Mouse (Mus musculus) small intestine, adult 2 months (tissue): ENCODE measurements around the gene Palm. TPM values are rescaled to one million over a fixed set of nuclear protein-coding genes. Genes with fewer than 3 reads are reported as not detected.

Source experiments
- H3K27ac ChIP-seq: fragments of 200-500 bp; 2 replicates; pipeline ENCODE4 v1.5.1; 2012; ENCODE audit warnings: low read depth, low read length, control low read depth, inconsistent platforms; ENCODE audit not compliant: insufficient read depth
- H3K27me3 ChIP-seq: fragments of 200-500 bp; 2 replicates; pipeline ENCODE4 v1.6.1; 2012; ENCODE audit warnings: mild to moderate bottlenecking, moderate library complexity, low read length, inconsistent platforms; ENCODE audit not compliant: control insufficient read depth, insufficient read depth
- H3K36me3 ChIP-seq: fragments of 200-500 bp; 2 replicates; pipeline ENCODE4 v1.6.1; 2012; ENCODE audit warnings: mild to moderate bottlenecking, low read length, control low read depth, inconsistent platforms; ENCODE audit not compliant: control insufficient read depth, insufficient read depth
- H3K4me1 ChIP-seq: fragments of 200-500 bp; 2 replicates; pipeline ENCODE4 v1.6.1; 2012; ENCODE audit warnings: low read length, inconsistent platforms, mixed read lengths; ENCODE audit not compliant: control insufficient read depth, insufficient read depth, insufficient read length
- H3K4me3 ChIP-seq: fragments of 200-500 bp; 2 replicates; pipeline ENCODE4 v1.5.1; 2012; ENCODE audit warnings: low read depth, mild to moderate bottlenecking, control low read depth, inconsistent platforms, low read length, moderate library complexity
- CTCF ChIP-seq: fragments of 200-500 bp; IDR thresholded peaks from 2 replicates; pipeline ENCODE4 v1.5.1; 2012; ENCODE audit warnings: low read depth, mild to moderate bottlenecking, control low read depth, inconsistent platforms, low read length, moderate library complexity, mixed read lengths; ENCODE audit not compliant: insufficient replicate concordance, insufficient read length; ENCODE audit errors: extremely low read depth
- POLR2A ChIP-seq: fragments of 200-500 bp; IDR thresholded peaks from 2 replicates; pipeline ENCODE4 v1.6.1; 2012; ENCODE audit warnings: low read depth, mild to moderate bottlenecking, control low read depth, inconsistent platforms, low read length, moderate library complexity
- WGBS: fragments of 180-500 bp; shearing (Covaris S2); methylation state at CpG from one replicate; pipeline ENCODE4 v1.1.7; 2018; 5-methylcytosine and 5-hydroxymethylcytosine counted together
- polyA plus RNA-seq: library from polyadenylated mRNA; depleted of rRNA; stranded (reverse); fragments of >200 nt; gene quantifications from 2 replicates; pipeline ENCODE4 v1.2.3, GENCODE M21; 2012

The Palm gene
- polyA plus RNA-seq, 1 experiment = 24.0 TPM

DNA sequence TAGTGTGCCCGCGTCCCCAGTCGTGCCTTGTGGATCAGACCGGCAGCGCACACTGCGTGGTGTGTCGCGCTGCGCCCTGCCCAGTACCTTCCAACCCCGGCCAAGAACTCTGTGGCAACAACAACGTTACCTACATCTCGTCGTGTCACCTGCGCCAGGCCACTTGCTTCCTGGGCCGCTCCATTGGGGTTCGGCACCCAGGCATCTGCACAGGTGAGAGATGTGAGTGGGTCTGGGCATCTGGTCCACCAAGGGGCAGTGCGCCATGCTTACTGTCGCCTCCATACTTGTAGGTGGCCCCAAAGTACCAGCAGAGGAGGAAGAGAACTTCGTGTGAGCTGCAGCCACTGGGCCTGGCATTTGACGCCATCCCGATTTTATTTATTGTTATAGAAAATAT lies 12.2 kb upstream of the Palm start:
- TF ChIP-seq CTCF (no peak), POLR2A (no peak)
- Histone ChIP-seq H3K4me1 (peaks cover 17% of the 10 kb centered on the region), H3K4me3 (peak overlapping the region; percentile 58), H3K27me3 (no peaks in the 10 kb centered on the region), H3K27ac (peak overlapping the region; percentile 26; the same call in 1 of the 2 replicates), H3K36me3 (no peaks in the 10 kb centered on the region)
- 25% methylated on average over 21 of the region's 21 CpGs for WGBS

DNA sequence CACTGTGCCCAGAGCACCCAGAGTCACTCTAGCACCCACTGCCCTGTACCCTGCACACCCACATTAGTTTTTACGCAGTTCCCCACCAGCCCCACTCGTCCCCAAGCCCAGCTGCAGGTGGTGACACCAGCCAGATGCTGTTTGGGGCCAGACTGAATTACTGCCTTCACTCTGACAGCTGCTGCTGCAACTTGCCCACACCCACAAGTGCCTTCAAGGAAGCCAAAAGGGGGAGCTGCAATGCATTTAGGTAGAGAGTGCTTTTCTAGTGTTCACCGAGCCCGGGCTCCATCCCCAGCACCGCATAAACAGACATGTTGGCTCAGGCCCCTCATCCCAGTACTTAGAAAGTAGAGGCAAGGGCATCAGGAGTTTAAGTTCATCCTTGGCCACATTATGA lies 11.4 kb upstream of the Palm start:
- 69% methylated on average over 5 of the region's 5 CpGs for WGBS
- H3K4me1 ChIP-seq = peaks cover 17% of the 10 kb centered on the region
- no peaks in the 10 kb centered on the region for H3K36me3 ChIP-seq
- no peak for TF ChIP-seq POLR2A
- TF ChIP-seq CTCF = no peak
- H3K27ac ChIP-seq = no peak overlapping the region
- H3K27me3 ChIP-seq = no peaks in the 10 kb centered on the region
- H3K4me3 ChIP-seq = no peak overlapping the region

DNA sequence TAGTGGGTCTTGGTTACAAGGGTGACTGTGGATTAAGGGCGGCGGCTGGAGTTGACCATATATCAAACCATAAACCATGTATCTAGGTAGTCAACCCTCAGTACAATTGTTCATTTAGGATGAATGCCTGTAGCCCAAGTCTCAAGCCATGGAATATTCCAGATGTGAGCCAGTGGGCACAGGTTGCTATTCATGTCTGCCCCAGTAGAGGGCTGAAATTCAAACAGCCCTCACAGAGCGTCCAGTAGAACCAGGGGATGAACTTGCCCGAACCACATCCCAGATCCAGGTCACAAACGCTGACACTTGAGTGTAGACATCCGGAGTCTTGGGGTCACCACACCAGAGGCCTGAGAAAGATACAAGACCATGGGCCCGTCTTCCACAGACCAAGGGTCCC lies 10.3 kb upstream of the Palm start:
- no peaks in the 10 kb centered on the region for H3K27me3 ChIP-seq
- no peaks in the 10 kb centered on the region for H3K36me3 ChIP-seq
- TF ChIP-seq POLR2A = no peak
- peak; percentile 23; the same call in 1 of the 2 replicates for TF ChIP-seq CTCF
- H3K4me1 ChIP-seq = peaks cover 12% of the 10 kb centered on the region
- WGBS = 61% methylated on average over 7 of the region's 7 CpGs
- no peak overlapping the region for H3K27ac ChIP-seq
- no peak overlapping the region for H3K4me3 ChIP-seq

DNA sequence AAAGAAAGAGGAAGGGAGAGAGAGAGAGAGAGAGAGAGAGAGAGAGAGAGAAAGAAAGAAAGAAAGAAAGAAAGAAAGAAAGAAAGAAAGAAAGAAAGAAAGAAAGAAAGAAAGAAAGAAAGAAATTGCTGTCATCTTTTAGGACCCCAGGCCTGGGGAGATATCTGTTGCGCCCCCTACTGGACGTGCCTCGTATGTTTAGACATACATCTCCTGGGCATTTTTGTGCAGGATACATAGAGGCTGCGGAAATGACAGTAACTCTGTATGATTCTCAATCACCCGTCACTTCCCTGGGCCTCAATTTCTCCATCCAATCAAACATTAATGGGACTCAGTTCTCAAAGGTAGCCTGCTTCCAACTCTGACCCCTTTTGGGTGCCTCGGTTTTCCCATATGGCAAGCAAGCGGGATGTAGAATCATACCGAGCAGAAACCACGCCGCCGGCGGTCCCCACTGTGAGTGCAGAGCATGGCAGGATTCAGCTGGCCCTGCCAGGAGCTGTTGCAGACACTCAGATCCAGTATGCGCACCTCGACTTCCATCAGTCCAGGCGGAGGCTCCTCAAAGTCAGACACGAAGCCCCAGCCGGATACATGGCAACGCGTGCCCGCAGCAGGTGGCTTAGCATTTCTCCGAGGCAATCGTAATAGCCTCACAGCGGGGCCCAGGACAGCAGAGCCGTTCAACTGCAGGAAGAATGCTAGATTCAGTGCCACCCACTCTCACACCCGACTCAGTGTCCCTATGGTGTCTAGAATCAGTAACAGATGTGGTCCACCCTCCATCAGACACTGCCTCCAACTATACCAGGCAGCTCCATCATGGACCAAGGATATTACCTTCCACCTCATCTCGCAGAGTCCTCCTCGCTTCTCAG lies 9.2 kb upstream of the Palm start:
- Histone ChIP-seq H3K4me1 (peaks cover 10% of the 10 kb centered on the region), H3K27ac (no peak overlapping the region), H3K27me3 (no peaks in the 10 kb centered on the region), H3K36me3 (no peaks in the 10 kb centered on the region), H3K4me3 (no peak overlapping the region)
- WGBS = 54% methylated on average over 27 of the region's 27 CpGs
- peak; percentile 47; the same call in 1 of the 2 replicates for TF ChIP-seq CTCF
- no peak for TF ChIP-seq POLR2A

DNA sequence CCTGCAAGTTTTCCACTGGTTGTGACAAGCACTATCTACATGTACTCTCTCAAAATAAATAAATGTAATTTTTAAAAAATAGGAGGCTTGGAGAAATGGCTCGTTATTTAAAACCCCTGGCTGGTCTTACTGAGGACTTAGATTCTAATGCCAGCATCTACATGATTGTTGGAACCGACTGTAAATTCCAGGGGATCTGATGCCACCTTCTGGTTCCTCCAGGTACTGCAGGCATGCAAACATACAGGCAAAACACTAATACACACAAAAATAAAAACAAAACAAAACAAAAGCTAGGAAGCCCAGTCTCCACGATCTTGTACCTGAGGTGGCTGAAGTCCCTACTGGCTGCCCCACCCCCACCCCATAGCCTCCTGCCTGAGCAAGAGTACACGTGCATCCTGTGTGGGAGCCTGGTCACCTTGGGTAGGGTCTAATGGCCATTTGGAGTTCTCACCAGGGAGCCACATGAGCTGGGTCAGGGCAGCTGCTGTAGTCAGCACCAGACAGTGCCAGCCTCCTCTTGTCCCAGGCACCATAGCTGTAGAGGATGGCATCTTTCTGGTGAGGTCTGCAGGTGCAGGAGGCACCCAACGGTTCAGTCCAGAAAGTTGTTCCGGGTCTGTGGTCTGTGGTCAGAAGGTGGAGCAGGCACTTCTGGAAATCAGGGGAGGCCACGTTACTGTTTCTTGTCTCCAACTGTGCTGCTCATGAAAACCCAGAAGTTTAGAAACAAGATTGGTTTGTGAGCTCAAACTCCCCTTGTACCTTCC lies 4.8 kb upstream of the Palm start:
- Histone ChIP-seq H3K36me3 (no peaks in the 10 kb centered on the region), H3K27ac (no peak overlapping the region)
- 30% methylated on average over 7 of the region's 7 CpGs for WGBS

DNA sequence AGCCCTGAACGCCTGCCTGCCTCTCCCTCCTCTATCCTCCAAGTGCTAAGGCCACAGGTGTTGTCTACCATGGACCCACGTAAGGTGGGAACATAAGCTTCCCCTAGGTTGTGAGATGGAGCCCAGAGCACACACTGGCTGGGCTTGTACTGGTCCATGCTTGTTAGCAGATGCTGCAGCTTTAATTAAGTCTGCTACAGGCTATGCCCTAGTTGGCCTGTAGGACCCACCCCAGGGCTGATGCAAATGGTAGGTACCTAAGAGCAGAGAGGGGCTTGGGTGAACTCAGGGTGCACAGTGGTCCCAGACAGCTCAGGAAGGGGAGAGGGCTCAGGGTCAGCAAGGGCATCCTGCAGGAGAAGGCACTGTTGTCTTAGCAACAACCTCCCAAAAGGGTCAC lies 3.8 kb upstream of the Palm start:
- Histone ChIP-seq H3K27me3 (no peaks in the 10 kb centered on the region), H3K27ac (no peak overlapping the region), H3K36me3 (no peaks in the 10 kb centered on the region), H3K4me1 (peaks cover 10% of the 10 kb centered on the region), H3K4me3 (no peak overlapping the region)
- no peak for TF ChIP-seq POLR2A
- no peak for TF ChIP-seq CTCF
- 50% methylated on average over 2 of the region's 2 CpGs for WGBS

More for the DNA sequence above, 4.8 kb upstream of the Palm start:
- no peaks in the 10 kb centered on the region for H3K27me3 ChIP-seq
- peaks cover under 1% of the 10 kb centered on the region; the same call in 1 of the 2 replicates for H3K4me1 ChIP-seq
- no peak for TF ChIP-seq POLR2A
- TF ChIP-seq CTCF = peak; percentile 38; the same call in 1 of the 2 replicates
- H3K4me3 ChIP-seq = no peak overlapping the region

DNA sequence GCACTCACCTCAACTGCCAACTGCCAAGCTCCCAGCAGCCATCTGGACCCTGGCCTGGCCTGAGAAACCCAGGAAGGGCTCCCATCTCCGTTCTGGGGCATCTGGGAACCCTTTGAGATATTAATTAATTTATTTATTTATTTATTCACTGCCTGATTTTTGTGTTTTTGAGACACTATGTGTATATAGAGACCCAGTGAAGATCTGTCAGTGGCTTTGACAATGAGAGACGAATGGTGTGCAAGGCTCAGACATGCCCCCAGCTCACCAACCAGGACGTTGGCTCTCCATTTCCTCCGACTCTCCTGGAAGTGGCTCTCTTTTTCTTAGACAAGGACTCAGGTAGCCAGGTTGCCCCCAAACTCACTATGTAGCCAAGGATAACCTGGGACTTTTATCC lies 2.5 kb upstream of the Palm start, which contains the start of gene Prss57:
TSS of gene Prss57 (minus strand) at position 101 of the 400 bp plus-strand sequence.
- Histone ChIP-seq H3K36me3 (no peaks in the 10 kb centered on the region), H3K27ac (no peak within 1 kb of the TSS), H3K4me1 (peaks cover 13% of the 10 kb centered on the region), H3K27me3 (no peaks in the 10 kb centered on the region), H3K4me3 (no peak within 1 kb of the TSS)
- TF ChIP-seq CTCF (no peak), POLR2A (no peak)
- 85% methylated on average over 4 of the region's 4 CpGs for WGBS
